Mouse (Mus musculus) lung, postnatal 0 days (tissue): Measurements from ENCODE around the gene Plk4. TPM values are rescaled to one million over a fixed set of nuclear protein-coding genes. Genes with fewer than 3 reads are reported as not detected.
A peak's percentile ranks its signal among the peaks of the same experiment; 100 is the strongest.
"Not testable (repeated sequence)": the region's sequence is repeated elsewhere in the genome, so short reads cannot be mapped to it uniquely, and the experiment has no call there.

Source experiments
- ATAC-seq: fragments of 200-750 bp; cut with Nextera tagmentation; 2 replicates; pipeline ENCODE4 v1.8.0; 2017; ENCODE audit warnings: moderate library complexity
- DNase-seq: peaks from one replicate; pipeline ENCODE4 v3.0.0-alpha.2; 2016; ENCODE audit warnings: low spot score
- H3K27ac ChIP-seq: fragments of 300-500 bp; sonication (generic); 2 replicates; pipeline ENCODE4 v1.5.1; 2014; ENCODE audit warnings: antibody characterized with exemption, mild to moderate bottlenecking, low read length, mixed read lengths
- H3K27me3 ChIP-seq: fragments of 300-500 bp; sonication (generic); replicated peaks from 2 replicates; pipeline ENCODE4 v1.6.1; 2014; ENCODE audit warnings: low read length, mixed read lengths; ENCODE audit not compliant: insufficient read depth
- H3K36me3 ChIP-seq: fragments of 300-500 bp; sonication (generic); 2 replicates; pipeline ENCODE4 v1.6.1; 2014; ENCODE audit warnings: low read length, mixed read lengths; ENCODE audit not compliant: insufficient read depth
- H3K4me1 ChIP-seq: fragments of 300-500 bp; sonication (generic); 2 replicates; pipeline ENCODE4 v1.6.1; 2014; ENCODE audit warnings: antibody characterized with exemption, low read depth, low read length, mixed read lengths; ENCODE audit not compliant: insufficient read depth
- H3K4me2 ChIP-seq: fragments of 300-500 bp; sonication (generic); replicated peaks from 2 replicates; pipeline ENCODE4 v1.6.1; 2014; ENCODE audit warnings: low read depth, mild to moderate bottlenecking, low read length, moderate library complexity, mixed read lengths
- H3K4me3 ChIP-seq: fragments of 300-500 bp; sonication (generic); 2 replicates; pipeline ENCODE4 v1.5.1; 2014; ENCODE audit warnings: low read depth, low read length
- H3K9ac ChIP-seq: fragments of 300-500 bp; sonication (generic); replicated peaks from 2 replicates; pipeline ENCODE4 v1.6.1; 2014; ENCODE audit warnings: low read depth, mild to moderate bottlenecking
- H3K9me3 ChIP-seq: fragments of 300-500 bp; sonication (generic); 2 replicates; pipeline ENCODE4 v1.6.1; 2016; ENCODE audit warnings: low read length, mixed read lengths
- CTCF ChIP-seq: IDR thresholded peaks from 2 replicates; pipeline ENCODE4 v1.5.1; 2016; ENCODE audit warnings: antibody characterized with exemption, mild to moderate bottlenecking
- EP300 ChIP-seq: IDR thresholded peaks from 2 replicates; pipeline ENCODE4 v1.6.1; 2016; ENCODE audit warnings: antibody characterized with exemption, mild to moderate bottlenecking, control low read depth
- WGBS: fragments of 180-500 bp; shearing (Covaris S2); extraction: QIAGEN DNeasy Blood & Tissue Kit; methylation state at CpG from one replicate; pipeline ENCODE4 v1.1.7; 2014; 5-methylcytosine and 5-hydroxymethylcytosine counted together
- polyA plus RNA-seq: library from polyadenylated mRNA; unstranded; fragments of >200 nt; fragmentation: Nextera tagmentation; extraction: Ambion mirVana; gene quantifications from 2 replicates; pipeline ENCODE4 v1.2.1, GENCODE M21; 2015

Gene Plk4
- polyA plus RNA-seq, 1 experiment from 2014 or later = 9.2 TPM

GRCm38 (mm10) chr3:40800373-40800823, 579 bp downstream of the Plk4 start:
- Histone ChIP-seq H3K27ac (peak overlapping the region; percentile 51; the same call in 1 of the 2 replicates), H3K4me1 (peaks cover 7% of the 10 kb centered on the region; the same call in 1 of the 2 replicates), H3K9ac (peak overlapping the region; percentile 56), H3K4me2 (peak overlapping the region; percentile 98), H3K36me3 (peaks cover 5% of the 10 kb centered on the region; the same call in 1 of the 2 replicates), H3K9me3 (no peaks in the 10 kb centered on the region), H3K27me3 (no peaks in the 10 kb centered on the region), H3K4me3 (peak overlapping the region; percentile 75)
- peak; percentile 52 for DNase-seq
- TF ChIP-seq CTCF (no peak), EP300 (no peak)
- ATAC-seq = peak; percentile 59
- under 1% methylated on average over 27 of the region's 37 CpGs for WGBS

GRCm38 (mm10) chr3:40806871-40807270, 7.1 kb downstream of the Plk4 start:
- peaks cover 16% of the 10 kb centered on the region; the same call in 1 of the 2 replicates for H3K36me3 ChIP-seq
- TF ChIP-seq CTCF (no peak), EP300 (no peak)
- WGBS = 74% methylated on average over 2 of the region's 2 CpGs
- H3K27ac ChIP-seq = no peak overlapping the region
- no peak for ATAC-seq
- no peaks in the 10 kb centered on the region for H3K9me3 ChIP-seq
- no peaks in the 10 kb centered on the region for H3K27me3 ChIP-seq
- no peak overlapping the region for H3K4me3 ChIP-seq
- H3K4me1 ChIP-seq = no peaks in the 10 kb centered on the region
- DNase-seq = no peak
- no peak overlapping the region for H3K9ac ChIP-seq
- no peak overlapping the region for H3K4me2 ChIP-seq

GRCm38 (mm10) chr3:40808686-40809085, 8.9 kb downstream of the Plk4 start:
- Histone ChIP-seq H3K9me3 (no peaks in the 10 kb centered on the region), H3K36me3 (peaks cover 26% of the 10 kb centered on the region), H3K4me2 (no peak overlapping the region), H3K27ac (no peak overlapping the region), H3K9ac (no peak overlapping the region), H3K4me3 (no peak overlapping the region), H3K4me1 (no peaks in the 10 kb centered on the region), H3K27me3 (no peaks in the 10 kb centered on the region)
- ATAC-seq (no peak), DNase-seq (no peak)
- no peak for TF ChIP-seq CTCF
- no peak for TF ChIP-seq EP300
- 90% methylated on average over 10 of the region's 10 CpGs for WGBS

DNA sequence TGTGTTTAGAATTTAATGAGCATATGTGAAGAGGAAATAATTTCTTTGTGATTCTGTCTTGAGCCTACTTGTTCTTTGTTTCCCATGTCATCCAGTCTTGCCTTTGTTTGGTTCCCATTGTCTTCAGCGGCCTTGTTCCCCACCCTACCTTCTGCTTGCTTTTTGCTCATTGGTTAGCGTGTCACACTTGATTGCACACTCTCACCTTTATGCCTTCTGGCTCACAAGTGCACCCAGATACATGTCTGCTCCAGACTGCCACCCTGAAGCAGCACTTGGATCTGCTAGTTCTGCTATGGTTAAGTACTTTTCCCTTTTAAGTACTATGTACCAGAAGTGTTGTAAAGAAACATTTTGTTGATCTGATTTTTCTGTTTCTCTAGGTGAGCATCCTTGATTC, 10.1 kb downstream of the Plk4 start:
- TF ChIP-seq EP300 (no peak), CTCF (no peak)
- Histone ChIP-seq H3K4me2 (no peak overlapping the region), H3K4me1 (no peaks in the 10 kb centered on the region), H3K36me3 (peaks cover 25% of the 10 kb centered on the region), H3K4me3 (no peak overlapping the region), H3K27ac (no peak overlapping the region), H3K9me3 (no peaks in the 10 kb centered on the region), H3K9ac (no peak overlapping the region), H3K27me3 (no peaks in the 10 kb centered on the region)
- ATAC-seq = no peak
- WGBS = 79% methylated on average over 2 of the region's 2 CpGs
- no peak for DNase-seq

DNA sequence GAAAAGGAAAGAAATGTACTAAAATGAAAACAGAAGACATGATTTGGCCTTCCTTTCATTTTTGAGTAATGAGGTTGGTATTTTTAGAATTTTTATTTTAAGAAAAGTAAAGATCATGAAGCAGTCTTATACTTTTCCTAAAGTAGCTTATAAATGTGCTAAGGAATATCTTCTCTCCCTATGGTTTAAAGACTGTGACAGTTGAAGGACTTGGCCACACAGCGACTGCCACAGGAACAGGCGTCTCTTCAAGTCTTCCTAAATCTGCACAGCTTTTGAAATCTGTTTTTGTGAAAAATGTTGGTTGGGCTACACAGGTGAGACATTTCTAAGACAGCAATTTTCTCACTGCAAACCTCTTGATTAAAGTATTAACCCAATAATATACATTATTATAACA, 13.5 kb downstream of the Plk4 start:
- H3K9me3 ChIP-seq = no peaks in the 10 kb centered on the region
- 98% methylated on average over 2 of the region's 2 CpGs for WGBS
- no peaks in the 10 kb centered on the region for H3K4me1 ChIP-seq
- ATAC-seq (no peak), DNase-seq (no peak)
- H3K4me3 ChIP-seq = no peak overlapping the region
- H3K27ac ChIP-seq = no peak overlapping the region
- no peak overlapping the region for H3K9ac ChIP-seq
- no peak overlapping the region for H3K4me2 ChIP-seq
- TF ChIP-seq EP300 (no peak), CTCF (no peak)
- no peaks in the 10 kb centered on the region for H3K27me3 ChIP-seq
- H3K36me3 ChIP-seq = peaks cover 24% of the 10 kb centered on the region

- not testable (repeated sequence) for DNase-seq, H3K9me3 ChIP-seq, H3K9ac ChIP-seq, H3K4me3 ChIP-seq, H3K36me3 ChIP-seq, H3K4me1 ChIP-seq, H3K27ac ChIP-seq, ATAC-seq, H3K27me3 ChIP-seq
- WGBS = 73% methylated on average over 5 of the region's 6 CpGs
- peak overlapping the region; percentile 53; the same call in 1 of the 2 replicates for H3K4me2 ChIP-seq
Observed at GRCm38 (mm10) chr3:40845521-40845920, 45.7 kb downstream of the Plk4 start.

DNA sequence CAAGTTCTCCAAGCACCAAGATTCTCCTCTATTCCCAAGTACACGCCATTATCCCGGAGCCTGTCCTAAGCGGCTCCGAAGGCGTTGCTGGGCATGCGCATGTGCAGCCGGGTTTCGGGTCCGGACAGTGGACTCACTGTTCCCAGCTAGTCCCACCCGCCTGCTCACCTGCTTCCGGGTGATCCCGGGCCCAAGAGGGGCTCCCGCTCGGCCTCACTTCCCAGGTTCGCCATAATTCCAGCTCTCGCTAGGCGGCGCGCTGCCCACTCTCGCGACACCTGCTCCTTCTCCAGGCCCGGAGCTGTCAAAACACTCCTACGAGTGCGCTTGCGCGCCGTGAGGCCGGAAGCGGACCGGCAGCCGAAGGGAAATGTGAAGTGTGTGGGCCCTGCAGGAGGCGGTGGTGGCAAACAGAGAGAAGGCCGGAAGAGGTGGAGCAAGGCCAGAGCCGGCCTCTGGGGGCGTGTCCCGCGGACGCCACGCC, 46.7 kb downstream of the Plk4 start, which contains the start of gene Mfsd8:
Gene Mfsd8 (minus strand): TSS at position 414 of the 484 bp plus-strand sequence.
- peak within 1 kb of the TSS; percentile 70 for H3K4me2 ChIP-seq
- peak; percentile 78 for TF ChIP-seq CTCF
- H3K9ac ChIP-seq = peak within 1 kb of the TSS; percentile 69
- under 1% methylated on average over 34 of the region's 39 CpGs for WGBS
- H3K27ac ChIP-seq = peak within 1 kb of the TSS; percentile 75
- H3K4me3 ChIP-seq = peak within 1 kb of the TSS; percentile 41
- DNase-seq = peak; percentile 99
- H3K4me1 ChIP-seq, H3K27me3 ChIP-seq, H3K9me3 ChIP-seq, H3K36me3 ChIP-seq: not testable (repeated sequence)
- ATAC-seq = peak; percentile 99

DNA sequence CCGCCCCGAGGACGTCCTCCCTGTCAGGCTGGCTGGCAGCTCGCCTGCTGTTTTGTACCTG, 47.0 kb downstream of the Plk4 start, which contains the start of gene Abhd18:
Gene Abhd18 (plus strand): TSS at position 14 of the 61 bp plus-strand sequence.
- not testable (repeated sequence) for H3K36me3 ChIP-seq, H3K27me3 ChIP-seq, H3K4me1 ChIP-seq, DNase-seq, H3K9me3 ChIP-seq, ATAC-seq
- H3K4me3 ChIP-seq = peak within 1 kb of the TSS; percentile 41
- 0% methylated on average over 1 of the region's 4 CpGs for WGBS
- H3K4me2 ChIP-seq = peak within 1 kb of the TSS; percentile 70
- peak within 1 kb of the TSS; percentile 69 for H3K9ac ChIP-seq
- H3K27ac ChIP-seq = peak within 1 kb of the TSS; percentile 75
